Mouse (Mus musculus): Measurements from ENCODE around the gene Gstp3. TPM values are rescaled to one million over a fixed set of nuclear protein-coding genes. Genes with fewer than 3 reads are reported as not detected.
"Not testable (repeated sequence)": the region's sequence is repeated elsewhere in the genome, so short reads cannot be mapped to it uniquely, and the experiment has no call there.

Gstp3 gene
- total RNA-seq, 2 experiments from 2014 or later: not detected

DNA sequence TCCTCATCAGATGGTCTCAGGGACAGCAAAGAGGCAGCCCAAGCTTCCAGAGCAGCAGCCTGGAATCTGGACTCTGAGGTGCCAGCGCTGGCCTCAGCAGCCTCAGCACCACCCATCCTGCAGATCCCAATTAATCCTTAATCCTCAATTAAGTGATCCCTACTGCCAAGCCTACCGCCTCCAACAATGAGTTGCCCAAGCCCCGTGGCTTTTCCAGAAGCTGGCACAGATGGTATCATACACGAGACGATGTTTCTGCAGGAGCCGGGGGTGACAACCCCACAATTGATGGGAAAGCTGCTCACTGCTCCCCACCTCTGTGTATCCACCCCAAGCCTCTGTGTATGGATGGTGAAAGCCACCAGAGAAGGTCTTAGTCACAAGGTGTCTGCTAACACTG is 29.8 kb upstream of the Gstp3 start:
- no peak for DNase-seq

DNA sequence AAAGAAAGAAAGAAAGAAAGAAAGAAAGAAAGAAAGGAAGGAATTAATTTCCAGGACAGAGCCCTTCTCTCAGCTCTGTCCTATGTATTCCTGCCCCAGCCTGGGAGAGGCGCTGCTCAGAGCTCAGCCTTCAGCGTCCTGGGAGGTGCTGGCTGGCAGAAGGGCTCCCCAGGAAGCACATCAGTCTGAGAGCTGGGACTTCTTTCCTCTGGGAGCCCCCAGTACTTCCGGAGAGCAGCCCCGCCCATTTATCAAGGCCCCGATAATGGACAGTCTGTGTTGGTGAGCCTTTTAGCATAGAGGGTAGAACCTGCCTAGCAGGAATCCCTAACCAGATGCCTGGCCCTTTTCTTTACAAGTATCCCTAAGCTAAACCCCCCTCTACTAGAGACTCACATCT is 28.8 kb upstream of the Gstp3 start:
- DNase-seq: no peak

DNA sequence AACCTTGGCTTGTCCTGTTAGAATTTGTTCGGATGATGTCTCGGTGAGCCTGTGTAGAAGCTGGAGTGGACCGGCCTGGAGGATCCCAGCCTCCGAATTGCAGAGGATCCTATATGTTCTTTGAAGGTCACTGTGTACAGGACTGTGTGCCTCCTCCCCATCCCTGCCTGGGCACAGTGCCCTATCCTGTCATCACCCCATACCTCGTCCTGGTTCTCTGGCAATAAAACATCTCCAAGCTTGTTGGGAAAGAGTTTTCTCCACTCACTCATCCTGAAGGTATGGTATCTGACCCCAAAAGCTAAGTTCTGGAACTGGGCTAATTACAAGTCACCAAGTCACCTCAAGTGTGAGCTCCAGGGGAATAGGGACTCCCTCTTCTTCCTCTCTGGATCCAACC is 27.7 kb upstream of the Gstp3 start:
- DNase-seq: no peak

DNA sequence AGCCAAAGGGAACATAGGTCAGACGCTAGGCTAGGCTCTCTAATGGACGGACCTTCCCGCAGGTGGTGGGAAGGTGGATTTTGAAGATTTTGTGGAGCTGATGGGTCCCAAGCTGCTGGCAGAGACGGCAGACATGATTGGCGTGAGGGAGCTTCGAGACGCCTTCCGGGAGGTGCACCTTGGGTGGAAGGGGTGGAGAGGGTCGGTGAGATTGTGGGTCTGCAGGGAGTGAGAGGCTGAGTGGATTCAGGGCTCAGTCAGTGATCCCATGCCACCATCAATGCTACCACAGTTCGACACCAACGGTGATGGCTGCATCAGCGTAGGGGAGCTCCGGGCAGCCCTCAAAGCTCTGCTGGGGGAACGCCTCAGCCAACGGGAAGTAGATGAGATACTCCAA is 26.8 kb upstream of the Gstp3 start:
- DNase-seq: no peak

DNA sequence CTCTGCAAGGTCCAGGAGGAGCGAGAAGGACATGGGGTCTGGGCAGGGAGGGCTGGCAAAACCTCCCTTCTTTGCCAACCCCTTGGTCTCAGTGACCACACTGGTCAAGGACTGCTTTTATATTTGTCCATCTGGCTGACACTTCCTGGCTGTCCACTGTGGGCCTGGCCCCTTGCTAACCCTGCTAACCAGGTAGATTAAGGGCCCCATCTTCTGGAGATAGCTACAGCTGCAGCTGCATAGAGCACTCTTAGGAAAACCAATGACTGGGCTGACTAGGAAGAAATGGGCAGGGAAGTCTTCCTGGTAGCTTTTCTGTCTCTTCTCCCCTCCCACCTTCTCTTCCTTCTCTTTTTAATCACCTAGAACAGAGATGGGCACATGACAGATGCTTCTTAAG is 25.6 kb upstream of the Gstp3 start:
- no peak for DNase-seq

DNA sequence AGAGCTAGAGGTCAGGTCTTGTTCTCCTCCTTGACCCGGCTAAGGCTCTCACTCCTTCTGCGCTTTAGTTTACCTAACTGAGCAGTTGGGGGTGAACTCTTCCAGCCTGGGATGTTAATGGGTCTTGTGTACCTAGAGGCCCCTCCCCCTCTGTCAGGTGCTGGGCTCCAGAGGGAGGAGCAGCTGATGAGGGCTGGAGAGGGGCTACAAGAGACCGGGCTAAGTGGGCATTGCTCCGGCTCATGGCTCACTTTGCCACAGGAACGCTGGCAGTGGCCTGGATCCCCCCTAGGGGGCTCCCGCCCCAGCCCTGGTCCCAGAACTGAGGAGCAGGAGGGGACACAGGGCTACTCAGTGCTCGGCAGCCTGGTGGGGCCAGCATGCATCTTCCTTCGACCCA is 24.5 kb upstream of the Gstp3 start:
- DNase-seq: no peak

DNA sequence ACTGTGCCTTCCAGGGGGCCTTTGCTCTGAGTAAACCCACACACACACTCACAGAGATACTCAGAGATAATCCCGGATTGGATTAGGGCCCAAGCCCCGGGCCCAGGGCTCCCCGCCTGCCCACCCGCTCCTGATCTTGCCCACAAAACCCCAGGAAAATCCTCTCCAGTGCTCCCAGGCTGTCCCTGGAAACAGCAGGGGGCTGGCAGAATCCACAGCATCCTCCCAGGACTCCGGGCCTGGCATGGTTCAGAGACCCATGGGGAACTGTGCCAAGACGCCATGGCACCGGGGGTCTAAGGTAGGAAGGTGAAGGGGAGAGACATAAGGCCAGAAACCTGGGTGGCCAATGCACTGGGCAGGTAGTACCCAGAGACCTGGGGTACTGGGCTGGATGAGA is 23.9 kb upstream of the Gstp3 start:
- DNase-seq: no peak

DNA sequence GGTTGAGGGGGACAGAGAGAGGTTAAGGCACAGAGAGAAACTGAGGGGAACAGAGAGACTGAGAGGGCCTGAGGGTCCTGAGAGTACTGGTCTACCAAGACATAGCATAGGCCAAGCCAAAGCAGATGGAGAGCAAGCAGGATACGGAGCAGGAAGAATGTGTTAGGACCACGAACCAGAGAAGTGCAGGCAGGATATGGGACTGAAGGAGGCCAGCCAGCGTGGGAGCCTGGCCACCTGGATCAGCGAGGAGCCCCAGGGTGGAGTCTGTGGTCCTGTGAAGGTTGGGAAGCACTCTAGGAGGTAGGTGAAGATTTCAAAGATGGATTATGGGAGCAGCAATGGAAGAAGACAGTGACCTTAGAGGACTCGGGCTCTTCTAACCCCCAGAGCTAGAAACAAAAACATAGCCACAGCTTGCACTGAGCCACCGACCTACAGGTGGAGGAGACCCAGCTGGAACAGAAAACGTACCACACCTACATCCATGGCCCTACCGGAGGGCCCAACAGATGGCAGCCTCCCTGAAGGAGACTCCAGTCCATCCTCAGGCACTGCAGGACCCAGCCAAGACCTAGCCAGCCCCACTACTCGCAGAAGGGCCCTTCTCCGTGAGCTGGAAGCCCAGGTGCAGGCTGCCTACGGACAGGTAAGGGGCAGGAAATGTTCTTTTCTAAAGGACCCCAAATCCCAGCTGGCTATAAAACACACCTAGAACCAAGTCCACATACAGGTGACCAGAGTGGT is 23.0 kb upstream of the Gstp3 start:
- DNase-seq: no peak

DNA sequence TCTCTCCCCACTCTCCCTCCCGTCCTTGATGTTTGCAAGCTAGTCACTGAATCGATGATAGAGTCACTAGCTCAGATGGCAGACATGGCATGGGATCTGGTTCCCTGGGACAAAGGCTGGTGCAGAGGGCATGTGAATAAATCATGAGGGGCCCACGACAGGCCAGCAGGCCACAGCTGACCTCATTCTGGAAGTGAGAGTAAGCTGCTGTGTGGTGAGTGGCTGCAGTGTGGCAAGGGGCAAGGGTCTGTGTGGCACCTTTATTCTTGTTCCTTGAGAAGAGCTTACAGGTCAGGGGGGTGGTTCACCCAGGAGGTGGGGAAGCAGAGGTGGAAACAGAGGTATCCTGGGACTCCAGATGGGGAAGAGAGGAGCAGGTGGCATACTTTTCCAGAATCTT is 22.0 kb upstream of the Gstp3 start, which contains the start of gene Cabp2:
TSS of gene Cabp2 (plus strand) at position 185 of the 400 bp plus-strand sequence.
- DNase-seq: no peak

DNA sequence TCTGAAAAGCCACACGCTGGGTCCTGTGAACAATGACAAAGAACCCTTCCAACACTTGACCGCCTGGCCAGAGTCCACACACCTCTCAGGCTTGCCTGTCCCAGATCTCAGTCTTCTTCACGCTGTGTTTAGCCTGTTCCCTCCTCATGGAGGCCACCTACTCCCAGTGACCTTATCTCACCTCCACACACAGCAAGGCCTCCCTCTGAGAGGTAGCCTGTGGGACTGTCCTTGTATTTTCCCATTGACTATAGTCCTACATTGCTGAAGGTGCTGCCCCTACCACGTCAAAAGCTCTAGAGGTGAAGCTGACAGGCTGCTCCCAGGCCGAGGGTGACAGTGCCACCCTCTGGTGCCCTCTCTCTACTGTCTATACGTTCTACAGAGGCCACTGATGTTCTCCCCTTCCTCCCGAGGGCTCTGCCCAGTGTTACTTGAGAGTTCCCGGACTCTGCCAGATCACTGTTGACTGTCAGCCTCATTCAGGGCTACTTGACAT is 21.2 kb upstream of the Gstp3 start:
- DNase-seq: no peak

DNA sequence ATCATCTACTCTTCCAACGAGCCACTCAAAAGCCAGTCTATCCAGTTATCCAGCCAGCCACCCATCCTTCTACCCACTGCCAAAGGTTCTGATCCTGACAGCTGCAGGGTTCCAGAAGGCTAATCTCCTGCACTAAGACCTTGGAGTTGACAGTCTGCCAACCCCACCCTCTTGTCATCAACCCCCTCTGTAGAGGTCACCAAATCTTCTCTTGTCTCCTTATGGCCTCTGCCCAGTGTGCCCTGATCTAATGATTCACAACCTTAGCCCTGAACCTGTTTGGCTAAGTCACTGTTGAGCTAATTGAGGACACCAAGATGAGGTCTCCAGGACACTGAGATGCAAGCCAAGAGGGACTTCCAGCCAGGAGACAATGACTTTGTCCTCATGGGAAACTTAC is 20.2 kb upstream of the Gstp3 start:
- no peak for DNase-seq

DNA sequence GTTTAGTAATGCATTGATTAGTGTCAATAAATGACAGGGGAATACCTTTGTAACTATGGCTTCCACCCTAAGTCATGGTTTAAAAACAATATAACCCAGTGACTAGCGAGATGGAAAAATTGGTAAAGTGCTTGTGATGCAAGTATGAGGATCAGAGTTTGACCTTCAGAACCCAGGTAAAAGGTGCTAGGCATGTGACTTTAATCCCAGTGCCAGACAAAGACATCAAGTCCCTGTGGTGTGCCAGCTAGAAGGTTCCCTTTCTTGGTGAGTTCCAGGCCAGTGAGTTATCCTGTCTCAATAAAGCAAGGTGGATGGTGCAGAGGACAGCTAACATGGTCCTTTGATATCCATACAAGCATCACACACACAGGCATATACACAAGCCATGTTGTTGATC is 16.2 kb upstream of the Gstp3 start:
- no peak for DNase-seq

DNA sequence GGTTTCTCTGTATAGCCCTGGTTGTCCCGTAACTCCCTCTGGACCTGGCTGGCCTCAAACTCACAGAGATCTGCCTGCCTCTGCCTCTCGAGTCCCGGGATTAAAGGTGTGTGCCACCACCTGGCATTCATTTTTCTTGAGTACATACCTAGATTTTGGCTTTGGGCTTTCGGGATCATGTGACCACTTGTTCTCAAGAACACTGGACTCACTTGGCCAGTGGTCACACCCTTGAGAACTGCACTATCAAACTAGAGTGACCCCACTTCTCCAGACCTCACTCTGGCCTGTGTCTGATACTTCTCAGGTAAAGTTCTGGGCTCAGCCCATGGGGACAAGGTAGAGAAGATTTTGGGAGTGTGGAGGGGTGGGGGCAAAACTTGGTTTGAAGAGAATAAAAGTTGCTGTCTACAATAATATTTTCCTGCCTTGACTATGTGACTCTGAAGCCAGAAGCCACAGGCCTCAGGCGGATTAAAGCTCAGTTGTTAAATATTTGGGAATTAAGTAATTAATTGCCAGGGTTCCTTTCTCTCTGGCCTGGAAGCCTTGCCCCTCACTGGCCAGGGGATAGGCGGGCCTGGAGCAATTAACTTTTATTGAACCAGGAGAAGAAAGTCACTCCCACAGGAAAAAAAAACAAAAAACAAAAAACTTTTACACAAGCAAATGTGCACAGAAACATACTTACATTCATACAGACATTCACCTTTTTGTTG is 13.5 kb upstream of the Gstp3 start:
- DNase-seq: no peak

DNA sequence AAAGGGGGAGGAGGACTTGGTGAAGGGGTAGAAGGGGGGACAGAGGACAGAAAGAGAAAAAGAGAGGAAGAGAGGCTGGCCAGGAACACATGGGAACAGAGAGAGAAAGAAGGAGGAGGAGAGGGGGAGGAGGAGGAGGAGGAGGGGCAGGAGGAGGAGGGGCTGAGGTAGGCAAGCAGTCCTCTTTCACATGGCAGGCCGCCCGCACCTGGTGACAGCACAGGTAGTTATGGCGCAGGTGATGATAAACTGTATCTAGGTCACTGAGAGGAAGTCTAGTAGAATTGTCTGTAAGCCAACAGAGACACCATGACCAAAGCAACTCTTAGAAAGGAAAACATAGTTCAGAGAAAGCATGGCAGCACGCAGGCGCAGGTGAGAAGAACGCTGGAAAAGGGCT is 12.0 kb upstream of the Gstp3 start:
- no peak for DNase-seq

DNA sequence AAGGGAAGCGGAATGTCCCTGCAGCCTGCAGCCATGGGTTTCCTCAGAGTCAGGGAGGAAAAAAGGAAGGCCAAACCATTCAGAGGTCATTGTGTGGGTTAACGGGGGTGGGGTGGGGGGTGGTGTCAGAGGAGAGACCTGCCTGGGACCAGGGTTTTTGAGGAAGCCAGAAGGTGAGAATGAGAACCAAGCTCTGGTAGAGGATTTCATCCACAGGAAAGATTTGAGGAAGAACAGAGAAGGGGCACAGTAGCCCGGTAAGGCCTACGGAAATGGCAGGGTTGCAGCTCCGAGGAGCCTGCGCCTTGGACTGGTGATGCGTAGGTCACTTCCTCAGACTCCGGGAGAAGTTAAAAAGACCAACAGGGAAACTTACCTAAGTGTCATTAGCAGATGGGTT is 11.4 kb upstream of the Gstp3 start:
- no peak for DNase-seq

DNA sequence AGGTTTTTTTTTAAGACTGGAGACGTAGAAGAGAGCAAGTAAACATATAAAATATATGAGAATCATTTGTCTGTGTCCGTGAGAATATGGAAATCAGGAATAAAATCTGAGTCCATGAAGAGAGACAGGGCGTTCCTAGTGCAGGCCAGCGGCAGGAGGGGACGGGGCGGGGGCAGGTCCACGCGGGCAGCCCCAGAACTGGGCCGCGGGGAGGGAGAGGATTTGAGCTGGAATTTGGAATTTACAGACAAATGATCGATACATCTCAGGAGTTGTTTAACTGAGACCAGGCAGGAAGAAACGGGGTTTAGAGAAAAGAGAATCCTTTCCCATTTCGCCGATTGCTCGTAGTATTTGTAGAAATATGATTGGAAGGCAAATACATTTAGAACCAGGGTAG is 10.9 kb upstream of the Gstp3 start:
- no peak for DNase-seq

DNA sequence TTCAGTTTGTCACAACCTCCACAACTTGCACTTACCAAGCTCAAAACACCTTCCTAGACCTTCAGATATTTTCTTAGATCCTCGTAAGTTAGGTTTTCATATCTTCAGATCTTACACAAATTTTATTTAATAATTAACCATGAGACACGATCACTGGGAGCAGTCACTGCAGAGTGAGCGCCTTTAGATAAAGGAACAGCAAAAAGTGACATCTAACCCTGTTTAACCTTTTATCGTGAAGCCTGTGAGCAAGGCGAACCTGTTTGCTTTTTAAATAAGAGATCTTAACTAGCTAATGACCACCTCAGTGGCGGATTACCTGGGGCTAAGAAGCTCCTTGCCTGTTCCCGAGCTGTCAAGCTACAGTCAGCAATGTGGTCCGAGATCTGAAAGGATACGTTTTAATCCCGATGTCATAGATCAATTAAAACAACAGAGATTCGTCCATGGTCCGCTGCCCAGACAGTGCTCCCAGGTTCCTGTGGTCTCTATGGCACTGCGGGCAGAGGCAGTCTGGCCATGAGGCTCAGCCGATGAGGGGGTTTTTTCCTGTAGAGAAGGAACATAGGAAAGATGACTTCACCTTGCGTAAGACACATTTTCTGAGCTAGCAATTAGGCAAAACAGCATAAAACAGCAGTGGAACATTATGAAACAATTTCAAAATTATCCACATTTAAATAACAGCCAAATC is 9.5 kb upstream of the Gstp3 start:
- no peak for DNase-seq

DNA sequence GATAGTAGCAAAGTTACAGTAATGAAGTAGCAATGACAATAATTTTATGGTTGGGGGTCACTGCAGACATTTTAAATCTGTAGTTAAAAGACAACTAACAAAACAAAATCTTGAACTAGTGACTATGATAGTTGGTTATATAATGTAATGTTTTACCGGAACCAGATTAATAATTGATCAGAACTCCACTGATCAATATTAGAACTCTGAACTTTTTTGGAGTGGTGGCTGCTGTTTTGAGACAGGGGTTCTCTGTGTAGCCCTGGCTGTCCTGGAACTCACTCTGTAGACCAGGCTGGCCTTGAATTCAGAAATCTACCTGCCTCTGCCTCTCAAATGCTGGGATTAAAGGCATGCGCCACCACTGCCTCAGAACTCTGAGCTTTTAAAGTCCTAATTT is 8.9 kb upstream of the Gstp3 start:
- not testable (repeated sequence) for DNase-seq

DNA sequence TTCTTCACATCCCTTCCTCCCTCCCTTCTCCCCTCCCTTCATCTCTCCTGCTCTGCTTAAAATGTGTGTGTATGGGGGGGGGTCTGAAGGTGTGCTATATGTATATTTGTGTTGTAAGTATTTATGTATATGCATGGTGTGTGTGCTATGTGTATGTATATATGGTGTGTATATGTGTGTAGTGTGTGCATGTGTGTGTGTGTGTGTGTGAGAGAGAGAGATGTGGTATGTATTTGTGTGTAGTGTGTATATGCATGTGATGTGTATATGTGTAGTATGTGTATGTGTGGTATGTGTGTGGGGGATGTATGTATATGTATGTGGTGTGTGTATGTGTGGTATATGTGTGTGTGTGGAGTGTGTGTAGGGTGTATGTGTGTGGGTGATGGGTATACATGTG is 7.5 kb upstream of the Gstp3 start:
- DNase-seq: no peak

DNA sequence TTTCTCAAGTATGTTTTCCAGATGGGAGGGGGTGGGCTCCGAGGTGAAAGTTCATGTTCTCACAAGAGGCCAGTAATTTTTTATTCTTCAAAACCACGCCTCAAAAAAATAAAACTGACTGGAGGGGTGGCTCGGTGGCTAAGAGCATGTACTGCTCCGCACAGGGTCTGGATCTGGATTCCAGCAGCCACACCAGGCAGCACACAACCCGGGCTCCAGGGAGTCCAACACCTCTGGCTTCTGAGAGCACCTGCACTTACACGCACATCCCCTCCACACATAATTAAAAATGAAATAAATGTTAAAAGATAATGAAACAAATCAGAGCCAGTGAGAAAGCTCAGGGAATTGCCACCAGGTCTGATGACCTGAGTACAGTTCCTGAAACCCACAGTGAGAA is 6.9 kb upstream of the Gstp3 start:
- no peak for DNase-seq

DNA sequence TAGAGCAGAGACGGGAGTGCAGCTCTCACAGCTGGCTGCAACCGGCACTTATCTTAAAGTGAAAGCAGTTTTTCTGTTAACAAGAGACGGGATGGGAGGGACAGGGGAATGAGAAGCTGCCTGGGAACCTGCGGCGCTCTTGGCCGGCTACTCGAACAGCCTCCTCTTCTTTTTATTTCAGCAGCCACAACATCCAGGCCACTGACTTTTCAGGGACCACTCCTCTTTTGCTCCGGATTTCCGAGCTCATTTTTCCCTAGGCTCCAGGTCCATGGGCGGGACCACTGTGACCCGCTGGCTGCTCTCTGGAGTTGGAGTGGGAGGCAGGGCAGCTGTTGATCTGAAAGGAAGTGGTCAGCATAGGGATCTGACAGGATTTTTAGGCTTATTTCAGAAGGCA is 5.1 kb upstream of the Gstp3 start:
- not testable (repeated sequence) for DNase-seq

DNA sequence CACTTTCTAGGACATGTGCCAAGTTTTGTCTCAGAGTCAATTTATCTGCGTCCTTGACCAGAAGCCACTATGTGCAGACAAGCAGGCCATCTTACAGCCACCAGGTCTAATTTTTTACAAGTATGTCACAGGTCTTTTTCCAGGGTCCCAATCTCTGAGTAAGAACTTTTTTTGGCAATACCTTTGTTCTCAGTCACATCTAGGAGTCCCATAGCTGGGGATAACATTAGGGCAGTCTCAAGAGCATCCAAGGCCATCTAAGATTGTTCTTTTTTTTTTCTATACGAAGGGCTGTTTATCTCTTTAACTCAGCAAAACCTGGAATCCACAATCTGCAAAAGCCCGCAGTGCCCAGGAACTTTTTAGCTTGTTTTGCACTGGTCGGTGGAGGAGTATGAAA is 4.0 kb upstream of the Gstp3 start:
- not testable (repeated sequence) for DNase-seq

DNA sequence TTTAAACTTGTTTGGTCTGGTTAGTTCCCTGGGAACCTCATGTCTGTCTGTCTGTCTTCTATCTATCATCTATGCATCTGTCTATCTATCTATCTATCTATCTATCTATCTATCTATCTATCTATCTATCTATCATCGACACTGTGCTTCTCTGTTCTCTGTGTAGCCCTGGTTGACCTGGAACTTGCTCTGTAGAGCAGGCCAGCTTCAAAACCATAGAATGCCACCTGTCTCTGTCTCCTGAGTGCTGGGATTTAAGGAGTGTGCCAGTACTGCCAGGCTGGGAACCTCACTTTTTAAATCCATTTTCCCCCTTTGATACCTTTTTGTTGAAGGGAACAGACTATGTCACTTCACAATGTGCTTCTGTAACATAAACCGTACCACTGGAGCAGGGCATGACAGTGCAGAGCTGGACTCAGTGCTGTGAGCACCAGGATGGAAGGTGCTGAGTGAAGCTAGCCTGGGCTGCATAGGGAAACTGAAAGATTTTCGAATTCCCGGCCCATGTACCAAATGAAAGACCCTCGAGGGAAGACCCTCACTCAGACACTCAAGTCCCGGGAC is 1.6 kb upstream of the Gstp3 start:
- no peak for DNase-seq
